Mouse (Mus musculus): Measurements from ENCODE around the gene Zmym5. TPM values are rescaled to one million over a fixed set of nuclear protein-coding genes. Genes with fewer than 3 reads are reported as not detected.
A peak's percentile ranks its signal among the peaks of the same experiment; 100 is the strongest.
"Not testable (repeated sequence)": the region's sequence is repeated elsewhere in the genome, so short reads cannot be mapped to it uniquely, and the experiment has no call there.

The Zmym5 gene
- total RNA-seq, 2 experiments from 2014 or later = 23.8 to 26.5 TPM

DNA sequence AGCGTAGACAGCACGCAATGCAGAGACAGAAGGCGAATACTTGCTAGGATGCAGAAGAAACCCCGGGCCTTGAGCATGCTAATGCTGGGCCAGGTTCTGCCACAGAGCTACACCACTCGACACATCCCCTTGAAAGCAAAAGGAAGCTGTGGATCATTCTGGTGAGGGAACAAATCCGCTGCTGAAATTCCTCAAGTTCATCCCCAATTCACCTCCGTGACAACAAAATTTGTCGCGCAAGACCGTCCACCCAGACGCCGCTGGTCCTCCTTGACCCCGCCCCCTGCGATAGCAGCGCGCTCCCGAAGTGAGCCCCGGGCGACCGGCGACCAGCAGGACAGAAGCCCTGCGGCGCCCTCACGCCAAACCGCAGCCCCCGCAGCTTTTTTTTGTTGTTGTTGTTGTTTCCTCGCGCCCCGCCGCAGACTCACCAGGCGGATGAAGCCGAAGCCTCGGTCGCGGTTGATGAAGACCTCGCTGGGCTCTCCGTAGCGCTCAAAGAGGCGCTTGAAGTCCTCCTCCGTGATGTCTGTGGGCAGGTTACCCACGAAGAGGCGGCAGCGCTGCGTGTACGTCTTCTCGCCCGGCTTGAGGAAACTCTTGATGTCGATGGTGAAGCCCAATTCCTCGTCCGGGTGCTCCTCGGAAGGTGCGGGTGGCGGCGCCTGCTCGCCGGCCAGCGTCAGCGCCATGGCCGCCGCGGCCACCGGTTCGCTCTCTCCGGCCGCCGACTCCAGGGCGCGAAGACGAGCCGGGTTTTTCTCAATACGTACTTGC is 34.0 kb downstream of the Zmym5 start:
- intact Hi-C loops (cut with DNase I) = no loop called here
- DNase-seq = peak; percentile 80 to 83

DNA sequence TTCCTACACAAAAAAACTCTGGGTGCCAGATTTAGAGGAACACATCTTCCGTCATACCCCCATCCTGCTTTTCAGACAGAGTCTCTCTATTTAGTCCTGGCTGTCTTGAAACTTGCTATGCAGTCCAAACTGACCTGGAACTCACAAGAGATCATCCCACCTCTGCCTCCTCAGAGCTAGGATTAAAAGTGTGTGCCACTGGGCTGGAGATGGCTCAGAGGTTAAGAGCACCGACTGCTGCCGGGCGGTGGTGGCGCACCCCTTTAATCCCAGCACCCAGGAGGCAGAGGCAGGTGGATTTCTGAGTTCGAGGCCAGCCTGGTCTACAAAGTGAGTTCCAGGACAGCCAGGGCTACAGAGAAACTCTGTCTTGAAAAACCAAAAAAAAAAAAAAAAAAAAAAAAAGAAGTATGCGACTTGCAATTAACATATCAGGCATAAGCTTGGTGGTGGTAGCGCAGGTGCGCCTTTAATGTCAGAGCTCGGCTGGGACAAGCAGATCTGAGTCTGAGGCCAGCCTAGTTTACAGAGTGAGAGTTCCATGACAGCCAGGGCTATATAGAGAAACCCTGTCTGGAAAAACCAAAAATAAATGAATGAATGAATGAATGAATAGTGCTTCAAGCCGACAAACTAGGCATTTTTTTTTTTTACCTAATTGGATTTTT is 34.8 kb downstream of the Zmym5 start:
- DNase-seq = no peak
- intact Hi-C loops (cut with DNase I) = no loop called here

DNA sequence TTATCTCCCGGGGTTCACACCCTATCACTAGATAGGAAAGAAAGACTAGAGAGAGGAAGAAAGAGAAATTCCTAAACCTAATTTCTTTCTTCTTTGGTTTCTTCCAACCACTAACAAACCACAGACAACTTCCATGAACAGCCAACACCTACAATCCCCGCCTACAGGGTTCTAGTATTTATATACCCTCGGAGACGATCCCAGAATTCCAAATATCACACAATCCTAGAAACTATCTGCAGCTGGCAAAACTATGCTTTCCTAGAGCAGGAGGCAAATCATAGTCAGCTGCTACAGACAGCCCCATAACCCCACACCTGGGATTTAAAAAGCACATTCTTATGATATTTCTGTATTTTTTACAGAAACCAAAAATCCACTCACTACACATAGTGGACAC is 36.1 kb downstream of the Zmym5 start:
- intact Hi-C loops (cut with DNase I) = no loop called here

DNA sequence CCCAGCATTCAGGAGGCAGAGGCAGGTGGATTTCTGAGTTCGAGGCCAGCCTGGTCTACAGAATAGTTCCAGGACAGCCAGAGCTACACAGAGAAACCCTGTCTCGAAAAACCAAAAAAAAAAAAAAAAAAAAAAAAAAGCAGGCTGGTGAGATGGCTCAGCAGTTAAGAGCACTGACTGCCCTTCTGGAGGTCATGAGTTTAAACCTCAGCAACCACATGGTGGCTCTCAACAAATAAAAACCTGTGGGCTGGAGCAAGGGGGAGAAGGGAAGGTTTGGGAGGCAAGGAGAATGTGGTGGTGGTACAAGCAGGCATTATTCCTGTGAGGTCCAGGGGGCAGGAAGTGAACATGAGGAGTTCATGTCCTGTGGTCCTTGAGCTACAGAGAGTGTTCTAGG is 45.1 kb downstream of the Zmym5 start:
- intact Hi-C loops (cut with DNase I); DNase-seq: not testable (repeated sequence)

More for the DNA sequence above, 36.1 kb downstream of the Zmym5 start:
- no peak for DNase-seq

DNA sequence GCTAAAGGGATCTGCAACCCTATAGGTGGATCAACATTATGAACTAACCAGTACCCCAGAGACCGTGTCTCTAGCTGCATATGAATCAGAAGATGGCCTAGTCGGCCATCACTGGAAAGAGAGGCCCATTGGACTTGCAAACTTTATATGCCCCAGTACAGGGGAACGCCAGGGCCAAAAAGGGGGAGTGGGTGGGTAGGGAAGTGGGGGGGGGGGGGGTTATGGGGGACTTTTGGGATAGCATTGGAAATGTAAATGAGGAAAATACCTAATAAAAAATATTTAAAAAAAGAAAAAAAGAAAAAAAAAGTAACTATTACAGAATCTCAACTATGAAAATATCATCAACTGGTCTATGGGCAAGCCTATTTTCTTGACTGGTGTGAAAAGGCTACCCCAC is 46.4 kb downstream of the Zmym5 start:
- DNase-seq; intact Hi-C loops (cut with DNase I): not testable (repeated sequence)

DNA sequence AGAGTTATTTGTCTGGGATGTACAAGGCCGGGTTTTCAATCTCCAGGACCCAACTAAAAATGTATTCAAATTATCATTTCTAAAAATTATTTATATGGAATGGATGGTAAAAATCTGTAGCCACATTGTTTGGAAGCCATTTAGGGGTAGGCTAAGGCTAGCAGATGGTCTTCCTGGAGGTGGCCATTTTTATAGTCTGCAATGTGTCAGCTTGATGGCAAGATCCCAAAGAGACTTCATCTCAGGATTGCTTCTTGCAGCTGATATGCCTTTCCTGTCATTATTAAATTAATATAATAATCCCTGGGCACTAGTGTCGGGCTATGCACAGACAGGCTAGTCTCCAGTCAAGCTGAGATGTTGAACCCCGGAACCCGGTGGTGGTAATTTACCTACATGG is 60.2 kb downstream of the Zmym5 start:
- no peak for DNase-seq
- intact Hi-C loops (cut with DNase I) = no loop called here

Other genes with a start within 250 kb of the Zmym5 start
- 1 to 10 TPM; 3.0 to 3.6 TPM for gene Cenpj, start 236.3 kb downstream of the Zmym5 start, total RNA-seq (2021)
- 10 to 100 TPM; 26.8 to 29.4 TPM for gene Parp4, start 236.1 kb downstream of the Zmym5 start, total RNA-seq (2021)
- gene Mphosph8, start 143.5 kb downstream of the Zmym5 start, total RNA-seq (2021) = 10 to 100 TPM; 23.8 to 32.8 TPM
- gene Pspc1, start 33.4 kb downstream of the Zmym5 start, total RNA-seq (2021) = 10 to 100 TPM; 24.5 to 27.9 TPM
- 10 to 100 TPM; 44.0 to 57.3 TPM for gene Zmym2, start 74.9 kb upstream of the Zmym5 start, total RNA-seq (2021)
- 10 to 100 TPM; 25.4 to 27.5 TPM for gene Gja3, start 246.4 kb upstream of the Zmym5 start, total RNA-seq (2021)

Data from heart, postnatal 10 days (tissue).